Mouse (Mus musculus) bone marrow macrophage, adult 2 months (primary cell): ENCODE measurements around the gene Syde2. TPM values are rescaled to one million over a fixed set of nuclear protein-coding genes. Genes with fewer than 3 reads are reported as not detected.

Experiments used
- H3K27ac ChIP-seq: 2 replicates; pipeline ENCODE4 v1.5.1; 2012; ENCODE audit warnings: low read depth, low read length; ENCODE audit not compliant: insufficient read depth
- H3K4me1 ChIP-seq: 2 replicates; pipeline ENCODE4 v1.6.1; 2012; ENCODE audit warnings: low read length; ENCODE audit not compliant: control insufficient read depth, insufficient read depth
- H3K4me3 ChIP-seq: 2 replicates; pipeline ENCODE4 v1.5.1; 2012; ENCODE audit warnings: mild to moderate bottlenecking, low read length, moderate library complexity; ENCODE audit not compliant: insufficient read depth
- CTCF ChIP-seq: IDR thresholded peaks from 2 replicates; pipeline ENCODE4 v1.5.1; 2012; ENCODE audit warnings: low read depth, mild to moderate bottlenecking, low read length, moderate library complexity
- POLR2A ChIP-seq: IDR thresholded peaks from 2 replicates; pipeline ENCODE4 v1.6.1; 2012; ENCODE audit warnings: mild to moderate bottlenecking, low read depth, low read length, borderline replicate concordance
- polyA plus RNA-seq: library from polyadenylated mRNA; stranded (reverse); fragments of >200 nt; gene quantifications from 2 replicates; pipeline ENCODE4 v1.2.4, GENCODE M21; 2012; ENCODE audit not compliant: missing spikeins, insufficient read depth, insufficient read length

Gene Syde2
- polyA plus RNA-seq, 1 experiment = not detected

DNA sequence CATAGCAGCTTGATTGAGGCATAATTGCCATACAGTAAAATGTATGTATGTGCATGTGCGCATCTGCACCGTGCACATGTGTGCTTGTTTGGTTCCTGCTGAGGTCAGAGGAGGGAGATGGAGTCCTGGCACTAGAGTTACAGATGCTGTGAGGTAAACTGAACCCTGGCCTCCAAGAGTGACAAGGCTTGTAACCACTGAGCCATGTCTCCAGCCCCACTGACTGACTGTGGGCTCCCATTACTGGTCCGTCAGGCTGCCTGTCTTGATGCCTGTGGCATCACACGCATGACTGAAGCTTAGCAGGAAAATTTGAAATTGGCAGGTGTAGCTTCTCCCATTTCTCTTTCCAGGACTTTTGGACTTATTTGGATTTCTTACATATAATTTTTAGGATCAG, 23.1 kb downstream of the Syde2 start:
- TF ChIP-seq CTCF = no peak
- no peak for TF ChIP-seq POLR2A
- Histone ChIP-seq H3K27ac (no peak overlapping the region), H3K4me3 (no peak overlapping the region), H3K4me1 (no peaks in the 10 kb centered on the region)

GRCm38 (mm10) chr3:146011544-146012218, 24.0 kb downstream of the Syde2 start:
- H3K4me1 ChIP-seq = no peaks in the 10 kb centered on the region
- H3K27ac ChIP-seq = no peak overlapping the region
- TF ChIP-seq CTCF (no peak), POLR2A (no peak)
- no peak overlapping the region for H3K4me3 ChIP-seq

- H3K4me3 ChIP-seq = no peak overlapping the region
- no peaks in the 10 kb centered on the region for H3K4me1 ChIP-seq
- no peak for TF ChIP-seq POLR2A
- TF ChIP-seq CTCF = no peak
- no peak overlapping the region for H3K27ac ChIP-seq
These were observed 25.8 kb downstream of the Syde2 start for GRCm38 (mm10) chr3:146013490-146013889.

- no peaks in the 10 kb centered on the region for H3K4me1 ChIP-seq
- no peak overlapping the region for H3K4me3 ChIP-seq
- H3K27ac ChIP-seq = no peak overlapping the region
- TF ChIP-seq CTCF (no peak), POLR2A (no peak)
These were observed 26.7 kb downstream of the Syde2 start for GRCm38 (mm10) chr3:146014321-146014720.

DNA sequence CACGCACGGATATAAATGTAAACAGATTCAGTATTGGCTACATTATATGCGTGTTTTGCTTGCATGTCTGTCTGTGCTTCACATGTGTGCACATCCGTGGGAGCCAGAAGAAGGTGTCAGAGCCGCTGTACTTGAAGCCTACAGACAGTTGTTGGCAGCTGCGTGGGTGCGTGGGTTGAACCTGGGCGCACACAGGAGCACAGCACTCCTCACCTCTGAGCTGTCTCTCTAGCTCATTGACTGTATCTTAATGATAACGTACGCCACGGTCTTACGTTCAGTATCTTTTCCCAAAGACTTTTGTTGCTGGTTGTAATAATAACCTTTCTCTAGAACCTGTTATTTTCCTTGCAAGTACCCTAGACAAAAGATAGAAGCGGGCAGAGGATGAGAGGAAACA, 29.3 kb downstream of the Syde2 start:
- Histone ChIP-seq H3K4me1 (no peaks in the 10 kb centered on the region), H3K4me3 (no peak overlapping the region), H3K27ac (no peak overlapping the region)
- TF ChIP-seq CTCF = no peak
- TF ChIP-seq POLR2A = no peak

DNA sequence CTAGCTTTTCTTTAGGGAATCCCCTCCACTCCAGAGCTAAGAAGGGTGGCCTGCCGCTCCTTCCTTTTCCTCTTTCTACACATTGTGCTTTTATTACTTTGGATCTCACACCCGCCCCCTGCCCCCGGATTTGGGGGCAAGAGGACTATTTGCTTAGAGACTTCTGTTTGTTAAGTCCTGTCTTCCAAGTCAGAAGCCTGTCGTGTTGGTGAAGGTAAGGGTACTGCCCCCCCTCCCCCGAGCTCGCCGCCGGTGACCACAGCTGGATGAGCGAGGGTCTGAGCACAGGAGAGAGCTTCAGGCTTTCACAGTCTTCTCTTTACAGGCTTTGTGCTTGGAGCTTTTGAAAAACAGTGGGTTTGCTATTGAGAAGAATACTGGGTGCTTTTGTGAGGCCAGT, 29.9 kb downstream of the Syde2 start:
- H3K27ac ChIP-seq = no peak overlapping the region
- TF ChIP-seq POLR2A (no peak), CTCF (no peak)
- no peaks in the 10 kb centered on the region for H3K4me1 ChIP-seq
- H3K4me3 ChIP-seq = no peak overlapping the region

- Histone ChIP-seq H3K27ac (no peak overlapping the region), H3K4me3 (no peak overlapping the region), H3K4me1 (no peaks in the 10 kb centered on the region)
- TF ChIP-seq CTCF (no peak), POLR2A (no peak)
These were observed 34.6 kb downstream of the Syde2 start for GRCm38 (mm10) chr3:146022232-146022631.

DNA sequence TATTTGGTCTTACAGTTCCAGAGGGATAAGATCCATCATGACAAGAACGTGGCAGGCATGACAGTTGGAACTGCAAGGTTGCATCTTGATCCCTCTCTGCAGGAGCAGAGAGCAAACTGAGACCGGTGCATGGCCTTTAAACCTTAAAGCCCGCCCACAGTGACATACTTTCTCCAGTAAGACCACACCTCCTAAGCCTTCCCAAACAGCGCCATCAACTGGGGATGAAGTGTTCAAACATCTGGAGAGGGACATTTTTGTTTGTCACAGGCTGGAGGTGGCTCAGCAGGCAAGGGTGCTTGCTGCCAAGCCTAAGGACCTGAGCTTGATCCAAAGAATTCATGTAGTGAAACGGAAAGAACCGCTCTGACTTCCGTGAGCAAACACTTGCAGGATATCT, 37.1 kb downstream of the Syde2 start:
- Histone ChIP-seq H3K27ac (no peak overlapping the region), H3K4me3 (no peak overlapping the region), H3K4me1 (no peaks in the 10 kb centered on the region)
- no peak for TF ChIP-seq CTCF
- no peak for TF ChIP-seq POLR2A

DNA sequence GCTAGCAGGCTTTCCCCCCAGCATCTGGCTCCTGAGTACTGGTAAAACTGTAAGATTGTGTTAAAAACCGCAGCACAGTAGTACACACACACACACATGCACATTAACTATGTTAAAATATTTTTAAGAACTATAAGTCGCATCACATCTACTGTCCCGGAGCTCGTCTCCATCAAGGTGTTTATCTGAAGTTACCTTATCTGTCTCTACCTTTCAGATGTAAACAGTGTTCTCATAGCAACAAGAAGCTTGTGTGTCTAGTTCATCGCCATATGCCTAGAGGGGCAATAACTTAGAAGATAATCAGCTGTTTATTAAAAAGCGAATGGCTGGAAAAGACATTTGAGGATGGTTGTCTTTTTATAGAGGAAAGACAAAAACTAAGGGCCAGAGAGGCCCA, 37.8 kb downstream of the Syde2 start:
- no peak for TF ChIP-seq POLR2A
- no peak for TF ChIP-seq CTCF
- Histone ChIP-seq H3K27ac (no peak overlapping the region), H3K4me3 (no peak overlapping the region), H3K4me1 (peaks cover 2% of the 10 kb centered on the region)

GRCm38 (mm10) chr3:146027116-146027515, 39.4 kb downstream of the Syde2 start:
- TF ChIP-seq POLR2A = no peak
- TF ChIP-seq CTCF = no peak
- Histone ChIP-seq H3K4me1 (peaks cover 7% of the 10 kb centered on the region), H3K4me3 (no peak overlapping the region), H3K27ac (no peak overlapping the region)

- H3K4me1 ChIP-seq = peaks cover 7% of the 10 kb centered on the region
- no peak for TF ChIP-seq CTCF
- no peak for TF ChIP-seq POLR2A
- no peak overlapping the region for H3K4me3 ChIP-seq
These were observed 40.7 kb downstream of the Syde2 start for GRCm38 (mm10) chr3:146028406-146028805.

More at GRCm38 (mm10) chr3:146028406-146028805, 40.7 kb downstream of the Syde2 start:
- H3K27ac ChIP-seq = no peak overlapping the region
